Mouse (Mus musculus): ENCODE measurements around the gene Pih1d1.
A peak's percentile ranks its signal among the peaks of the same experiment; 100 is the strongest.

The Pih1d1 gene

GRCm38 (mm10) chr7:45191803-45192363, 37.8 kb downstream of the Pih1d1 start:
- DNase-seq (ENCODE audit: low read depth in 2 of 2, low spot score in 2 of 2) = no peak

GRCm38 (mm10) chr7:45192585-45193310, 38.6 kb downstream of the Pih1d1 start:
- no peak for DNase-seq (ENCODE audit: low read depth in 2 of 2, low spot score in 2 of 2)

GRCm38 (mm10) chr7:45193406-45193805, 39.3 kb downstream of the Pih1d1 start:
- no peak for DNase-seq (ENCODE audit: low read depth in 2 of 2, low spot score in 2 of 2)

DNA sequence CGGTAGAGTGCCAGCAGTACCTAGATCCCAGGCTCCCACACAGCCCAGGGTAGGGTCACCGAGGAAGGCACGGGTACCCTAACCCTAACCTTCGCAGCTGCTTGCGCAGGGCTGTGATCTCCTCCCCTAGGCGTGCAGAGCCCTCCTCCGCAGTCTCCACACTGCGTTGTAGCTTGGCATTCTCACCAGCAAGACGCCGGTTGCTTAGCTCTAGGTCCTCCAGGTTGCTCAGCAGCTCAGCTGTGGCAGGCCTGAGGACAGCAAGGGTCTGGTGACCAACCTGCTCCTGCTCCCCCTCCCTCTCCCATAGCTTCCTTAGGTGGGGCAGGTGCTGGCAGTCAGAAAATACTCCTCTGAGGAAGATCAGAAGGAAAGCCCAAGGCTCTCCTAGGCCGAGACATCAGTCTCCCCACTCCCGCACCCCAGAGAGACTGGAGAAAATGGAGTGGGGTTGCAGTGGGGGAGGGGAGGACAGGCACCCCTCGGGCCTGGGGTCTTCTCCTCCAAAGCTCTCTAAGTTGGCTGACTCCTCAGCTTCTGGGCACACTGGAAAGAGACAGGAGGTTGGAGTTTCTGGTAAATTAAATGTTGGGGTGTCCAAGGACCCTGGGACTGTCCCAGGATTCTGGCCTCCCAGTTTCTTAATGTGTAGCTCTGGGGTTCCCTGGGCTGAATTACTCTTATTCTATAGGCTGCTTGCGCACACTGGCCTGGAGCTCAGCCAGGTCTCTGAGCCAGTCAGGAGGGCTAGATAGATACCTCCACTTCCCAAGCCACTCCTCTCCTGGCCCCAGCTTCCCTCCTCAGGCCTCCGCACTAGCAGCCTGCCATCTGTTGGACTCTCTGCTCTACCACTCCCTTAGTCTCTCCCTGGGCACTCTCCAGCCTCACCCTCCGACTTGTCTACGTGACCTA, 40.0 kb downstream of the Pih1d1 start:
- DNase-seq (ENCODE audit: low read depth in 2 of 2, low spot score in 2 of 2) = no peak

DNA sequence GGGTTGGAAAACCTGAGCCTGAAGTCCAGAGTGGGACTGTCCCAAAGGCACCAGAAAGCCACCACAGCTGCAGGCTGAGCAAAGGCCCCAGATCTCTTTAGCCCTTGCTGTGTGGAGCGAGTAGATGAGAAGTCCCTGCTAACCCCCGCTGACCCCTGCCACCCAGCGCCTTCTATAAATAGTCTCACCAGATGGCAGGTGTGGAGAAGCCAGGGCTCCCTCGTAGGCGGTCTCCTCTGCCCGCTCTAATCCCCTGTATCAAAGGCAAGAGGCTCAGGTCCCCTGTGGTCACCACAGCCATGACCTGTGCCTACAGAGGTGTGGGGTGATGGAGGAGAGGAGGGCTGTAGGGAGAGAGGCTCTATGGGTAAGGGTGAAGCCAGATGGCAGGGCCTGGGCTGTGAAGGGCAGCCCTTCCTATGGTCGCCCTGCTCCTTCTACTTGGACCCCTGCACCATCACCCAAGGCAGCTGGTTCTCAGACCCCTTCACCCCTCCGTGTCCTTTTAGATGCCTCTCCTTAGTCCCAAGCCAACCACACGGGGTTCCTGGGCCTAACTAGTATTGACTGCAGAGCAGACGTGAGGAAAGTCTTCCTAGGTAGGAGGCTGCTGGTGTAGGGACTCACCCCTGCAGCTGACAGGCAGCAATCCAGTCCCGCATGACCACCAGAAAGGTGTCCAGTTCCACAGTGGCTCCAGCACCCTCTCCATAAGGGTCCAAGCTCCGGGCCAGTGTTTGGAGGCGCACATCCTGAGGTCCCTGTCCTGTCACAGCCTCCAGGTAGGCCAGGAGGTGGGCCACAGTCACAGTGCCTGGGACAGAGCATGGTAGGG, 41.5 kb downstream of the Pih1d1 start:
- no peak for DNase-seq (ENCODE audit: low read depth in 2 of 2, low spot score in 2 of 2)

GRCm38 (mm10) chr7:45196176-45196535, 42.1 kb downstream of the Pih1d1 start:
- no peak for DNase-seq (ENCODE audit: low read depth in 2 of 2, low spot score in 2 of 2)

DNA sequence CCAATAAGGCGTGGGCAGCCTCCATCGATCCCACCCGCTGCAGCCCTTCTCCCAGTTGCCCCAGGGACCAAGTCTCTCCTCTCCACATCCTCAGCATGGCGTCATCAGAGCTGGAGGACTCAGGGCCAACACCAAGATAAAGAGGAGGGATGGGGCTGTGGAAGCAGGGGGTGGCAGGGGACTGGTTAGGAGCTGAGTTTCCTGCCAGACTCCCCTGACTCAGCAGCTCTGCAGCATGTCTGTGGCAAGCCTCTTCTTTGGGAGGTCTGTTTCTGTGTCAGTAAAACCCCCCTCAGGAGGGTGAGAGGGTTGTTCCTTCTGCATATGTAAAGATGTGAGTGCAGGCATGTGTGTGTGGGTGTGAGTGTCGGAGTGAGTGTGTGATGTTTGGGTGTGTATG, 42.9 kb downstream of the Pih1d1 start:
- no peak for DNase-seq (ENCODE audit: low read depth in 2 of 2, low spot score in 2 of 2)

DNA sequence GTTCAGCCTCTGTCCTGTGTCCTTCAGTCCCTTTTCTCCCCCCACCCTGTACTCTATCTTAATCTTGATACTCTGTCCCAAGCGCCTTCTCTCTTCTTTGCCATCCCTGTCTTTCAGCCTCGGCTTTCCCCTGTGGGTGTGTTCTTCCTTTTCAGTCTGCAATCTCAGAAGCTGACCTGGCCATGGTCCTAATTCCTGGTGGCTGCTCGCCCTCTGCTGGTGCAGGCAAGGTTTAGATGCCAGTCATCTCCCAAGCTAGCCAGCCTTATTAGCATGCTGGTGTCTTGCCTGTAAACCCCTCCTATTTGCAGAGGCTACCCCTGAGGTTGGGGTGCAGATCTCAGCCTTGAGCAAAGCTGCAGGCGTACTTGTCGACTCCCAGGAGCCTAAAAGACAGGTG, 44.3 kb downstream of the Pih1d1 start:
- DNase-seq (ENCODE audit: low read depth in 2 of 2, low spot score in 2 of 2) = no peak

DNA sequence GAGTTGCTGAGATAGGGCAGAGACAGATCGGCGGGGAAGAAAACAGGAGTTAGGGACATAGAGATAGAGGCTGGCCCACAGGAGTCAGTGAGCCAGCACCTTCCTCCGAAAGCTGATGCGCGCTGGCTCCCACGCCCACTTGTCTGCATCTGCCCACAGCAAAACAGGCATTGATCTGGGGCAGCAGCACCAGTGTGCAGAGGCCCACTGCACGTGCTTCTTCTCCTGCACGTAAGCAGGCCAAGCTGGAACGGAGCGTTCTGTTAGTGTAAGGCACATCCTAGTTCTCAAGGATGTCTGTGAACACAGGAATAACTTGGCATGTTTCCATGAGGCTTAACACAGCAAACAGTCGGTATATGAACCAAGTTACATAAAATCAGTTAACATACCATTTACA, 44.9 kb downstream of the Pih1d1 start:
- DNase-seq (ENCODE audit: low read depth in 2 of 2, low spot score in 2 of 2) = no peak

DNA sequence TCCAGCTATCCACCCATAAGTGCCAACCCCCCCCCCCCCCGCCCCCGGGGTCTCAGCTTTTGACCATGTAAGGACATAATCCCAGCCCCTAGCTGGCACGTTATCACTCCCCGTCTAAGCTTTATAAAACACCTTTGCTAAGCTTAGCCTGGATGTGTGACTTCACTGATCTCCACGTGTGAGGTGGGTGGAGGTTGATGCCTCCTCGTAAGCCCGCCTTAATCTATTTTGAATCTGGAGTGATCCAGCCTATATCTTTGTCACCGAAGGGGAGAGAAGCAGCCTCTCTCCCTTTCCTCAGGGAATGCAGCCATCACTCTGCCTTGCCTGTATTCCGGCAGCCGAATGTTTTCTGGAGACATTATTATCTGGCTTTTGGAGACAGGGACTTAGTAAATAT, 48.6 kb downstream of the Pih1d1 start:
- DNase-seq (ENCODE audit: low read depth in 2 of 2, low spot score in 2 of 2) = no peak

- DNase-seq (ENCODE audit: low read depth in 2 of 2, low spot score in 2 of 2) = peak; percentile 75 to 79
Measured at GRCm38 (mm10) chr7:45204380-45205143, 50.5 kb downstream of the Pih1d1 start, which contains the start of gene Ccdc155. Gene Ccdc155, minus strand, starts transcription at chr7:45204892.

- no peak for DNase-seq (ENCODE audit: low read depth in 2 of 2, low spot score in 2 of 2)
Measured at GRCm38 (mm10) chr7:45208260-45208659, 54.2 kb downstream of the Pih1d1 start.

Measured in CD8-positive naive resting alpha-beta T cell, adult 2 months (primary cell).